Mouse (Mus musculus) spleen, adult 2 months (tissue): ENCODE data around the gene Flt3.

Experiments used
- CTCF ChIP-seq: fragments of 200-500 bp; IDR thresholded peaks from 2 replicates; pipeline ENCODE4 v1.5.1; 2011; ENCODE audit warnings: mild to moderate bottlenecking, inconsistent platforms; ENCODE audit not compliant: insufficient read depth, insufficient read length, insufficient replicate concordance; ENCODE audit errors: extremely low read depth
- POLR2A ChIP-seq: fragments of 200-500 bp; IDR thresholded peaks from 2 replicates; pipeline ENCODE4 v1.6.1; 2011; ENCODE audit warnings: low read depth, low read length, inconsistent platforms

GRCm38 (mm10) chr5:147343904-147344303 lies 56.4 kb downstream of the Flt3 start:
- TF ChIP-seq CTCF (no peak), POLR2A (no peak)
